Mouse (Mus musculus) frontal cortex, adult 2 months (tissue): ENCODE data around the gene Ncs1. TPM values are rescaled to one million over a fixed set of nuclear protein-coding genes. Genes with fewer than 3 reads are reported as not detected.

Experiments
- DNase-seq, 2 experiments: peaks; one replicate each; pipeline ENCODE4 v3.0.0; 2022; ENCODE audit warnings: low spot score in 1 of 2; ENCODE audit errors: extremely low spot score in 1 of 2
- polyA plus RNA-seq: library from polyadenylated mRNA; depleted of rRNA; stranded (reverse); fragments of >200 nt; gene quantifications from 2 replicates; pipeline ENCODE4 v1.2.3, GENCODE M21; 2012; rRNA removed

The Ncs1 gene
- polyA plus RNA-seq, 1 experiment: 159 TPM

- no peak for DNase-seq
Observed at GRCm38 (mm10) chr2:31318162-31318561, 72.5 kb downstream of the Ncs1 start.

GRCm38 (mm10) chr2:31319200-31319599, 73.6 kb downstream of the Ncs1 start:
- DNase-seq: no peak

GRCm38 (mm10) chr2:31327186-31327585, 81.6 kb downstream of the Ncs1 start:
- DNase-seq: no peak

- DNase-seq: no peak
Observed at GRCm38 (mm10) chr2:31337706-31338330, 92.2 kb downstream of the Ncs1 start.

GRCm38 (mm10) chr2:31339826-31340225, 94.2 kb downstream of the Ncs1 start:
- DNase-seq: no peak

GRCm38 (mm10) chr2:31341726-31342535, 96.3 kb downstream of the Ncs1 start:
- no peak for DNase-seq

Other genes starting within 250 kb of the Ncs1 start
- gene Fnbp1, start 103.8 kb upstream of the Ncs1 start, polyA plus RNA-seq: 95.9 and 101 TPM in 2 replicates
- gene Gpr107, start 93.5 kb upstream of the Ncs1 start, polyA plus RNA-seq: 28.0 and 30.4 TPM in 2 replicates
- gene Hmcn2, start 68.6 kb downstream of the Ncs1 start, polyA plus RNA-seq: 2.0 TPM in 2 replicates
- 32.4 and 40.1 TPM in 2 replicates for gene Ass1, start 224.4 kb downstream of the Ncs1 start, polyA plus RNA-seq